Mouse (Mus musculus) brain, adult 2 months (tissue): ENCODE results near the gene Cdk14.

Experiments used
- DNase-seq: peaks from one replicate; pipeline ENCODE4 v3.0.0; 2011; ENCODE audit warnings: low read depth, low spot score

Gene Cdk14

DNA sequence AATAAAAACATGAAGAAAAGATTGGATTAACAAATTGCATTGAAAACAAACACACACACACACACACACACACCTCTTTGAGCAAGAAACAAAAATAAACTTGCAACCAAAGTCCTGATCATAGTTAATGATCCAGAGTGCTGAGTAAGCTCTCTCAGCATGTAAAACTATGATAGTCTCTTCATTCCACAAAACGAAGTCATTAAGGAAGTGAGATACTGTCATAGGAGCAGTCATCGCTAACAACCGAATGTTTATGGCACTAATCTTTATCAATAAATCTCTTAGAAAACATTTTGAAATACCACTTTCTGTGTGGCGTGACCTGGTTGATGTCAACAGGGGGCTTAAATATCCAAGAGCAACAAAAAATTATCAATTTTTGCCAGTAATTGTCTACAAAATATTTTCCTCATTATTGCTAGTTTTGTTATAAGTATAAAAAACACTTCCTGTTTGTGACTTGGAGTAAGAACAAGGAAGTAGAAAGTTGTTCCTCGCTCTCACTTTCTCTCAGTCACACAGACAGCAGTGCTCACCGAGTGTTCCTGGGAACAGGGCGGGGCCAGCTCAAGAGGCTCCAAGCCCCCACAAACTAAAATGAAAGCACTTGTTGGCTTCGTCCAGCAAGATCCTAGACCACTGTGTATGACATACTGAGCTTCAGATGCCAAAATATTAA lies 100.1 kb downstream of the Cdk14 start:
- DNase-seq = no peak

DNA sequence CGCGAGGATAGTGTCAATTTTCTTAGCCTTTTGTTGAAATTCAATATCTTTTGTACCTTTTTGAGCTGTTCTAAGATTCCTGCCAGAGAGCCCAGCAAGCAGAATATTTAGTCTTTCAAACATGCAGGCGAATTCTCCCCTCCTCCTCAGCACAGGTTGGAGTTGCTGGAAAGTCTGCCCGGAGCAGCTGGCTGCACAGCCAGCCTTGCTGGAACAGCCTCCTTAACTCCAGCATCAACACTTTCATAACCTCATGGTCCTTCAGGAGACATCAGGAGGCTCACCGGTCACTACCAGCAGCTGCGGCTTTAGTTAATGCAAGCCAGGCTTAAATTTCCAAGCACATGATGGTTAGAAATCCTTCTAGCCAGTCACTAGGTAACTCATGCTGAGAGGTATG lies 105.8 kb downstream of the Cdk14 start:
- peak; percentile 31 for DNase-seq

DNA sequence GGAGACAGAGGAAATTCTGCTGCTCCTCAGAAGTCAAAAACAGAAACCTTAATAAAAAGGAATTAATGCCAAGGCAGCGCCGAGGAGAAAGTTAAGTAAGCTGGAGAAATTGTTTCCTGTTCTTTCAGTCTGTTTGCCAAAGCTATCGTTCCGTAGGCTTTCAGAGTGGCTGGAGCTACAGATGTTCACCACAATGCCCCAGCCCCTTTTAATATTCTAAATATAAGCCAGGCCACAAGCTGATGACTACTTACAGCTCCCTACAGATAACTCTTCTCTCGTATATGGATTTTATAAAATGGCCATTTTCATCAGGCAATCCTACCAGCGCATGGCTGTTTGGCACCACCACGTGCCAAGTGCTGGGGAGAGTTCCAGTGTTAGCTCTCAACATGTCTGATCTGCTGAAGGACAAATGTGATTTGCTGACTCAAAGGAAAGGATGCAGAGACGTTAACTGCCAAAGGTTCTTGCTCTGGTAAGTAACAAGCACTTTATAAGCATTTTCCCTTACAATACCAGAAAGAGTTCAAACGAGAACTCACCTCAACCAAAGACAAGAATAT lies 106.8 kb downstream of the Cdk14 start:
- no peak for DNase-seq

GRCm38 (mm10) chr5:5305286-5305685 lies 114.8 kb downstream of the Cdk14 start:
- DNase-seq = no peak

DNA sequence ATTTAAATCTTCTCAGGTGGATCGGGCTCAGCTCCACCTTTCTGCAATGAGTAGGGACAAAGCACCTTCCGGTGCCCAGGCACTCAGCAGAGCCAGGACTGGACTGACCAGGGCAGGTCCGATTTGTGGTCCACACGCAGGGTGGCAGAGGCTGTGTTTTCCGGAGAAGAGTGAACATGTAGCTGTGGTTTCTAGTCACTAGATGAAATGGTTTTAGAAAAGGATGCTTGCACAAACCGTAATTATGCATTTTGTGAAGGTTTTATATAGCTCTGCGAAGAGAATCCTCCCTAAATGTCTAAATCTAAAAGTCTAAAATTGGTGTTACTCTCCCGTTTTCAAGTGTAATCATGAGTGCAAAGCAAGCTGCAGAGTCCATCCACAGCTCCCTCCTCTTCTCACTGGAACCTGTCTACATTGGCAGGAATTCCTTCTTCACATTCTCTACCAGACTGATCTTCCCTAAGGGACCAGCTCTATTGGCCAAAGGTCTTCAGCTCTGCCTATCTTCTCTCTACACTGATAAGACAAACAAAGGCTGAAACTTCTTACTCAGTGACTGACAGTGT lies 116.9 kb downstream of the Cdk14 start:
- peak; percentile 52 for DNase-seq

GRCm38 (mm10) chr5:5301571-5302079 lies 118.5 kb downstream of the Cdk14 start:
- DNase-seq = no peak

DNA sequence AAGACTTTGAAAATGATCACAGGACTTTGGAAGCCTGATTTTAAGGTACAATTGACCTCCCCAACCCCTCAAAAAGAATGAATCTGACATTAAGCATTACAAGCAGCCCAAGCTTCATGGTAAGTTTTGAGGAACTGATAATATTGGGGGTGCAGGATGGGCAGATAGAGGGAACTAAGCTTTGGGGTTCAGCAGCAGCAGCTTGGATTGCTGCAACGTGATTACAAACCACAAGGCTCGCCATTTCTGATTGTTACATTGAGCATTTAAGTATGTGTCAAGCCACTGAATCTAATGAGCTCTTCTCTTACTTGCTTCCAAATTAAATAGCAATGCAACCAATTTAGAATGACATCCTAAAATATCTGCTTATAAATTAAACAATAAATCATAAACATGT lies 119.1 kb downstream of the Cdk14 start:
- DNase-seq = no peak

DNA sequence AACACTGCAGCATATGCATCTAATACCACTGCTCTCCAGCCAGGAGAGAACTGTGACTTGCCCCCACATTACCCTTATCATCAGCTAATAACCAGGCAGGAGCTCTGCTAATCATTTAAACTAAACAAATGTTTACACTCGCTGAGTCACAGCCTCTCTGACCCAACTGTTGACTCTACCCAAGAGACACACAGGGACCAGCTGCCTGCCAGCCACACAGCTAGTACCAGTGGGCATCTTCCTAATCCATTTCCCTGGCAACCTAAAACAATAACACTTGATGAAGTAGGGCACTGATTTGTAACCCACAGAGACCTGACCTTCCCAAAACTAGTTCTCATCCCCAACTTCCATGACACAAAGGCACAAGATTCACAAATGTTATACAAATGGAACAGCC lies 119.8 kb downstream of the Cdk14 start:
- no peak for DNase-seq

- DNase-seq = no peak
These were observed 122.9 kb downstream of the Cdk14 start for GRCm38 (mm10) chr5:5297222-5297621.

DNA sequence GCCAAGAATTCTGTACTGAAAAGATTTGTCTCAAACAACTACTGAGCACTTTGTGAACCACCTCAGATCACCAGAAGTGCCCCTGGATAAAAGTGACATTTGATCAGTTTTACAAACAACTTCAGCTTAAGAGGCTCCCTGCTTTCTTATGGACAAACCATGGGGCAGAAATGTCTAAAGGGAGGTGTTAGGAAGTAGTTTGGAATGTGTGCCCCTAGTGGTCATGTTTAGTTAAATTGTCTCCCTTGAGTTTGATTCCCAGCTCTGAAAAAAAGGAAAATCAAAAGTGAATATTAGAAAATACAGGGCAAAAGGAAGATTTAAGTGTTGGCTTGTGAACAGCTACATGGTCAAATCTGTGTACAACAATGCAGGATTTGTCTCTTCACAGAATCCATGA lies 123.3 kb downstream of the Cdk14 start:
- no peak for DNase-seq

- DNase-seq = no peak
These were observed 127.1 kb downstream of the Cdk14 start for GRCm38 (mm10) chr5:5292830-5293542.

DNA sequence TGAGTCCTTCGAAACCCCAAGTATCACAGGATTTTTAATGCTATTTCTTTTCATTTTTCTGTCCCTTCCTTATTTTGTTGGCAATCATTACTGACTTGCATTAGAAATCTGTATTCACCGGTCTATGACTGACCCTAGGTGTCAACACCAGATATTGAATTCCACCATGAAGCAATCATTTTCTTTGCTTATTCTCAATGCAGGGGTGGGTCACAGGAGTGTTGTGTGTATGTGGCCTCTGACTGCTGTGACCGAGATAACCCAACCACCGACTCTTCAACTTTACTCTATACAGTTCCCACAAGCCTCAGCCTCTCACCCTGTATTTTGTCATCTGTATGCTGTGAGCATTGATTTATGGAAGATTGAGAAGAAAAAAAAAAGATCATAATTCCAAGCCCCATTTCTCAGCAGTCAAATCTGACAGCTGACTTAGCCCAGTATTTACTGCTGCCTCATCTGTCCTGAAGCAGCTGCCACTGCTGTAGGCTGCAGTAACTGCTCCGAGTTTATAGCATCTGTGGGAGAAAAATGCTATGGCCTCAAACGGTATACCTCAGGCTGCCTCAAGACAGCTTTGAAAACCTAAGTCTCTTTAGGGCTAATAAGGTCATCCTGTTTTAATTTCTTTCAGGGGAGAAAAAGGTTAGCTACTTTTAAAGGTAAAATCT lies 128.7 kb downstream of the Cdk14 start:
- DNase-seq = no peak

- no peak for DNase-seq
These were observed 129.4 kb downstream of the Cdk14 start for GRCm38 (mm10) chr5:5290714-5291113.

- no peak for DNase-seq
These were observed 134.2 kb downstream of the Cdk14 start for GRCm38 (mm10) chr5:5285876-5286275.

- DNase-seq = peak; percentile 64
These were observed 135.6 kb downstream of the Cdk14 start for GRCm38 (mm10) chr5:5284531-5284930.

GRCm38 (mm10) chr5:5283756-5284430 lies 136.2 kb downstream of the Cdk14 start:
- DNase-seq = no peak

- DNase-seq = no peak
These were observed 137.7 kb downstream of the Cdk14 start for GRCm38 (mm10) chr5:5282425-5282824.

- peak; percentile 33 for DNase-seq
These were observed 144.8 kb downstream of the Cdk14 start for GRCm38 (mm10) chr5:5275321-5275720.

DNA sequence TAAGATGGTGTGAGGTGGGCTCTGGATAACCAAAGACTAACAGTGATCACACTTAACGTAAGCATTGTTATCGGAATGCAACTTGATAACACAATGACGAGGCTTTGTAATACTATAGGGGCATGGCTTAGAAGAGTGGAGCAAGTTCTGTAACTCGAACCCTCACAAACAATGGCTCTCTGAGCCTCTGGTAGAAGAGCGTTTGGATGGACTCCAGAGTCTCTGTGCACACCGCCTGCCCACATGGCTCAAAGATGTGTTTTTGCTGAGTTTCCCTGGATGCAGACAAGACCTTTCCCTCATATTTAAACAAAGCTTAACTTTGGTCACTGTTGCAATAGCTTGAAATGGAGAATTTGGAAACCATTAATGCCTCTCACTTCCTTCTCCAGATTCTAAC lies 145.8 kb downstream of the Cdk14 start:
- DNase-seq = no peak

GRCm38 (mm10) chr5:5266787-5267126 lies 153.4 kb downstream of the Cdk14 start:
- DNase-seq = no peak
